Mouse (Mus musculus): ENCODE data around the gene Wrap53. TPM values are rescaled to one million over a fixed set of nuclear protein-coding genes. Genes with fewer than 3 reads are reported as not detected.
A peak's percentile ranks its signal among the peaks of the same experiment; 100 is the strongest.
"Not testable (repeated sequence)": the region's sequence is repeated elsewhere in the genome, so short reads cannot be mapped to it uniquely, and the experiment has no call there.

Gene Wrap53
- polyA plus RNA-seq, 1 experiment from 2014 or later = 28.6 TPM

GRCm38 (mm10) chr11:69532480-69533150 is 47.4 kb downstream of the Wrap53 start:
- H3K9me3 ChIP-seq (ENCODE audit: control insufficient read depth, low read length) = no peaks in the 10 kb centered on the region
- no peak overlapping the region for H3K4me3 ChIP-seq (replicated peaks; ENCODE audit: low read length)
- no peaks in the 10 kb centered on the region for H3K27me3 ChIP-seq (replicated peaks; ENCODE audit: control insufficient read depth, insufficient read depth, low read length)
- H3K9ac ChIP-seq (replicated peaks; ENCODE audit: low read depth, low read length) = no peak overlapping the region
- H3K4me1 ChIP-seq (replicated peaks; ENCODE audit: control insufficient read depth, insufficient read depth, low read length) = peaks cover 5% of the 10 kb centered on the region
- no peak overlapping the region for H3K4me2 ChIP-seq (ENCODE audit: low read length)
- H3K27ac ChIP-seq (ENCODE audit: low read length) = no peak overlapping the region
- WGBS = 80% methylated on average over 7 of the region's 7 CpGs
- H3K36me3 ChIP-seq (ENCODE audit: control insufficient read depth, insufficient read depth) = no peaks in the 10 kb centered on the region
- no peak for ATAC-seq

GRCm38 (mm10) chr11:69530755-69531154 is 49.3 kb downstream of the Wrap53 start:
- not testable (repeated sequence) for H3K4me3 ChIP-seq (replicated peaks; ENCODE audit: low read length); H3K4me2 ChIP-seq (ENCODE audit: low read length); ATAC-seq; H3K36me3 ChIP-seq (ENCODE audit: control insufficient read depth, insufficient read depth); H3K9me3 ChIP-seq (ENCODE audit: control insufficient read depth, low read length); H3K9ac ChIP-seq (replicated peaks; ENCODE audit: low read depth, low read length); H3K27ac ChIP-seq (ENCODE audit: low read length); H3K27me3 ChIP-seq (replicated peaks; ENCODE audit: control insufficient read depth, insufficient read depth, low read length)
- 90% methylated on average over 6 of the region's 6 CpGs for WGBS
- H3K4me1 ChIP-seq (replicated peaks; ENCODE audit: control insufficient read depth, insufficient read depth, low read length) = peaks cover 23% of the 10 kb centered on the region

- H3K36me3 ChIP-seq (ENCODE audit: control insufficient read depth, insufficient read depth); H3K9me3 ChIP-seq (ENCODE audit: control insufficient read depth, low read length); H3K4me3 ChIP-seq (replicated peaks; ENCODE audit: low read length); ATAC-seq; H3K9ac ChIP-seq (replicated peaks; ENCODE audit: low read depth, low read length); H3K27me3 ChIP-seq (replicated peaks; ENCODE audit: control insufficient read depth, insufficient read depth, low read length); H3K4me2 ChIP-seq (ENCODE audit: low read length); H3K27ac ChIP-seq (ENCODE audit: low read length): not testable (repeated sequence)
- 94% methylated on average over 3 of the region's 3 CpGs for WGBS
- peaks cover 23% of the 10 kb centered on the region for H3K4me1 ChIP-seq (replicated peaks; ENCODE audit: control insufficient read depth, insufficient read depth, low read length)
Observed at GRCm38 (mm10) chr11:69530281-69530680, 49.8 kb downstream of the Wrap53 start.

GRCm38 (mm10) chr11:69528031-69528390 is 52.0 kb downstream of the Wrap53 start:
- Histone ChIP-seq H3K27ac (ENCODE audit: low read length) (peak overlapping the region; percentile 98), H3K4me3 (replicated peaks; ENCODE audit: low read length) (no peak overlapping the region), H3K4me2 (ENCODE audit: low read length) (peak overlapping the region; percentile 61; the same call in 1 of the 2 replicates), H3K27me3 (replicated peaks; ENCODE audit: control insufficient read depth, insufficient read depth, low read length) (no peaks in the 10 kb centered on the region), H3K9me3 (ENCODE audit: control insufficient read depth, low read length) (no peaks in the 10 kb centered on the region), H3K4me1 (replicated peaks; ENCODE audit: control insufficient read depth, insufficient read depth, low read length) (peaks cover 23% of the 10 kb centered on the region), H3K36me3 (ENCODE audit: control insufficient read depth, insufficient read depth) (no peaks in the 10 kb centered on the region), H3K9ac (replicated peaks; ENCODE audit: low read depth, low read length) (no peak overlapping the region)
- peak; percentile 21; the same call in 1 of the 2 replicates for ATAC-seq
- WGBS = 67% methylated on average over 4 of the region's 4 CpGs

- Histone ChIP-seq H3K9me3 (ENCODE audit: control insufficient read depth, low read length) (no peaks in the 10 kb centered on the region), H3K4me1 (replicated peaks; ENCODE audit: control insufficient read depth, insufficient read depth, low read length) (peaks cover 23% of the 10 kb centered on the region), H3K4me2 (ENCODE audit: low read length) (peak overlapping the region; percentile 61), H3K27me3 (replicated peaks; ENCODE audit: control insufficient read depth, insufficient read depth, low read length) (no peaks in the 10 kb centered on the region), H3K36me3 (ENCODE audit: control insufficient read depth, insufficient read depth) (no peaks in the 10 kb centered on the region), H3K4me3 (replicated peaks; ENCODE audit: low read length) (peak overlapping the region; percentile 36), H3K9ac (replicated peaks; ENCODE audit: low read depth, low read length) (peak overlapping the region; percentile 66), H3K27ac (ENCODE audit: low read length) (peak overlapping the region; percentile 98)
- WGBS = under 1% methylated on average over 30 of the region's 30 CpGs
- peak; percentile 79 for ATAC-seq
Observed at GRCm38 (mm10) chr11:69527098-69528030, 52.7 kb downstream of the Wrap53 start.

GRCm38 (mm10) chr11:69526631-69527030 is 53.4 kb downstream of the Wrap53 start:
- H3K36me3 ChIP-seq (ENCODE audit: control insufficient read depth, insufficient read depth) = no peaks in the 10 kb centered on the region
- H3K4me3 ChIP-seq (replicated peaks; ENCODE audit: low read length) = peak overlapping the region; percentile 36; the same call in 1 of the 2 replicates
- H3K9me3 ChIP-seq (ENCODE audit: control insufficient read depth, low read length) = no peaks in the 10 kb centered on the region
- peak; percentile 18; the same call in 1 of the 2 replicates for ATAC-seq
- peak overlapping the region; percentile 66 for H3K9ac ChIP-seq (replicated peaks; ENCODE audit: low read depth, low read length)
- H3K4me2 ChIP-seq (ENCODE audit: low read length) = peak overlapping the region; percentile 61
- H3K27me3 ChIP-seq (replicated peaks; ENCODE audit: control insufficient read depth, insufficient read depth, low read length) = no peaks in the 10 kb centered on the region
- H3K4me1 ChIP-seq (replicated peaks; ENCODE audit: control insufficient read depth, insufficient read depth, low read length) = peaks cover 23% of the 10 kb centered on the region
- WGBS = 11% methylated on average over 4 of the region's 4 CpGs
- H3K27ac ChIP-seq (ENCODE audit: low read length) = peak overlapping the region; percentile 98

GRCm38 (mm10) chr11:69525661-69526060 is 54.4 kb downstream of the Wrap53 start:
- H3K36me3 ChIP-seq (ENCODE audit: control insufficient read depth, insufficient read depth) = no peaks in the 10 kb centered on the region
- H3K4me3 ChIP-seq (replicated peaks; ENCODE audit: low read length) = no peak overlapping the region
- H3K9ac ChIP-seq (replicated peaks; ENCODE audit: low read depth, low read length) = no peak overlapping the region
- H3K27me3 ChIP-seq (replicated peaks; ENCODE audit: control insufficient read depth, insufficient read depth, low read length) = no peaks in the 10 kb centered on the region
- H3K27ac ChIP-seq (ENCODE audit: low read length) = peak overlapping the region; percentile 98; the same call in 1 of the 2 replicates
- ATAC-seq = no peak
- WGBS = 75% methylated on average over 9 of the region's 9 CpGs
- no peaks in the 10 kb centered on the region for H3K9me3 ChIP-seq (ENCODE audit: control insufficient read depth, low read length)
- H3K4me2 ChIP-seq (ENCODE audit: low read length) = no peak overlapping the region
- peaks cover 23% of the 10 kb centered on the region for H3K4me1 ChIP-seq (replicated peaks; ENCODE audit: control insufficient read depth, insufficient read depth, low read length)

GRCm38 (mm10) chr11:69523651-69524050 is 56.4 kb downstream of the Wrap53 start:
- Histone ChIP-seq H3K36me3 (ENCODE audit: control insufficient read depth, insufficient read depth) (no peaks in the 10 kb centered on the region), H3K27ac (ENCODE audit: low read length) (no peak overlapping the region), H3K9ac (replicated peaks; ENCODE audit: low read depth, low read length) (no peak overlapping the region), H3K4me3 (replicated peaks; ENCODE audit: low read length) (no peak overlapping the region), H3K4me2 (ENCODE audit: low read length) (no peak overlapping the region), H3K9me3 (ENCODE audit: control insufficient read depth, low read length) (no peaks in the 10 kb centered on the region), H3K4me1 (replicated peaks; ENCODE audit: control insufficient read depth, insufficient read depth, low read length) (peaks cover 23% of the 10 kb centered on the region), H3K27me3 (replicated peaks; ENCODE audit: control insufficient read depth, insufficient read depth, low read length) (no peaks in the 10 kb centered on the region)
- ATAC-seq = no peak
- 90% methylated on average over 4 of the region's 4 CpGs for WGBS

GRCm38 (mm10) chr11:69521526-69522149 is 58.4 kb downstream of the Wrap53 start:
- H3K27me3 ChIP-seq (replicated peaks; ENCODE audit: control insufficient read depth, insufficient read depth, low read length) = no peaks in the 10 kb centered on the region
- 91% methylated on average over 9 of the region's 9 CpGs for WGBS
- no peaks in the 10 kb centered on the region for H3K36me3 ChIP-seq (ENCODE audit: control insufficient read depth, insufficient read depth)
- H3K9ac ChIP-seq (replicated peaks; ENCODE audit: low read depth, low read length) = no peak overlapping the region
- no peak for ATAC-seq
- H3K4me3 ChIP-seq (replicated peaks; ENCODE audit: low read length) = no peak overlapping the region
- no peak overlapping the region for H3K4me2 ChIP-seq (ENCODE audit: low read length)
- H3K27ac ChIP-seq (ENCODE audit: low read length) = no peak overlapping the region
- H3K4me1 ChIP-seq (replicated peaks; ENCODE audit: control insufficient read depth, insufficient read depth, low read length) = peaks cover 8% of the 10 kb centered on the region
- no peaks in the 10 kb centered on the region for H3K9me3 ChIP-seq (ENCODE audit: control insufficient read depth, low read length)

Measured in forebrain, embryonic 16.5 days (tissue).